Mouse (Mus musculus): ENCODE data around the gene 1700019A02Rik. TPM values are rescaled to one million over a fixed set of nuclear protein-coding genes. Genes with fewer than 3 reads are reported as not detected.

1700019A02Rik gene
- polyA plus RNA-seq, 1 experiment from 2014 or later = not detected

DNA sequence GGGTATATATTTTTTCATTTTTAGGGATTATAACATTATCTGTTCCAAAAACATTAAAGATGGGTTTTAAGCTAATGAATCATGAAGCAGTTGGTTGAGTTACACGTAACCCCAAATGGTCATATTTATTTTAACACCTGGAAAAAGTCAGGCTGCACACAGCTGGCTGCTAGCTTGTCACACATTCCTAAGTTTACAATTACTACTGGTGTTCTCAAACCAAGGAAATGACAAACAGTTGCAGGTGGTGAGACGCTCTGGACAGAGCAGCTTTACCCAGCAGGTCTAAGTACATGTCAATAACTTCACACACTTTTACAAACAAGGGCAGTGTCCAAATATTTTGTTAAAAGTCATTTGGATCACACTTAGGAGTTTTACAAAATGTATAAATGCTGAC lies 64.4 kb downstream of the 1700019A02Rik start:
- Histone ChIP-seq H3K4me3 (no peak overlapping the region), H3K36me3 (no peaks in the 10 kb centered on the region), H3K9me3 (0 out of 2 replicates have a peak, but pooled peaks cover 4% of the 10 kb centered on the region), H3K4me2 (no peak overlapping the region), H3K4me1 (no peaks in the 10 kb centered on the region), H3K27ac (replicated peaks) (no peak overlapping the region), H3K27me3 (replicated peaks) (no peaks in the 10 kb centered on the region), H3K9ac (no peak overlapping the region)
- ATAC-seq (ENCODE audit: extremely low read depth, insufficient number of reproducible peaks, low FRiP score, low TSS enrichment) = no peak
- 57% methylated on average over 2 of the region's 2 CpGs for WGBS

- no peak for ATAC-seq (ENCODE audit: extremely low read depth, insufficient number of reproducible peaks, low FRiP score, low TSS enrichment)
- Histone ChIP-seq H3K4me2 (no peak overlapping the region), H3K4me1 (peaks cover 9% of the 10 kb centered on the region), H3K27me3 (replicated peaks) (no peaks in the 10 kb centered on the region), H3K9me3 (no peaks in the 10 kb centered on the region), H3K36me3 (no peaks in the 10 kb centered on the region), H3K27ac (replicated peaks) (peak overlapping the region; percentile 30; the same call in 1 of the 2 replicates), H3K4me3 (no peak overlapping the region), H3K9ac (no peak overlapping the region)
- 21% methylated on average over 1 of the region's 1 CpGs for WGBS
Measured at GRCm38 (mm10) chr1:53110561-53110960, 76.9 kb downstream of the 1700019A02Rik start.

Other genes starting within 250 kb of the 1700019A02Rik start
- 1.6 TPM in 2 replicates for gene 1700019D03Rik, start 167.5 kb downstream of the 1700019A02Rik start, polyA plus RNA-seq (2015; fragmentation: Nextera tagmentation; extraction: Ambion mirVana)
- 4.8 and 5.1 TPM in 2 replicates for gene Mstn, start 126.0 kb downstream of the 1700019A02Rik start, polyA plus RNA-seq (2015; fragmentation: Nextera tagmentation; extraction: Ambion mirVana)
- 9.0 and 10.2 TPM in 2 replicates for gene Pms1, start 109.4 kb upstream of the 1700019A02Rik start, polyA plus RNA-seq (2015; fragmentation: Nextera tagmentation; extraction: Ambion mirVana)
- 33.7 and 38.4 TPM in 2 replicates for gene Ormdl1, start 109.5 kb upstream of the 1700019A02Rik start, polyA plus RNA-seq (2015; fragmentation: Nextera tagmentation; extraction: Ambion mirVana)
- not detected in 2 replicates for gene Gm28778, start 109.5 kb upstream of the 1700019A02Rik start, polyA plus RNA-seq (2015; fragmentation: Nextera tagmentation; extraction: Ambion mirVana)
- gene Osgepl1, start 126.0 kb upstream of the 1700019A02Rik start, polyA plus RNA-seq (2015; fragmentation: Nextera tagmentation; extraction: Ambion mirVana) = 24.6 and 26.6 TPM in 2 replicates
- gene Asdurf, start 165.0 kb upstream of the 1700019A02Rik start, polyA plus RNA-seq (2015; fragmentation: Nextera tagmentation; extraction: Ambion mirVana) = not detected in 2 replicates
- 0.38 and 0.56 TPM in 2 replicates for gene Gm28551, start 165.0 kb upstream of the 1700019A02Rik start, polyA plus RNA-seq (2015; fragmentation: Nextera tagmentation; extraction: Ambion mirVana)
- 60.0 and 66.2 TPM in 2 replicates for gene Asnsd1, start 165.1 kb upstream of the 1700019A02Rik start, polyA plus RNA-seq (2015; fragmentation: Nextera tagmentation; extraction: Ambion mirVana)